Mouse (Mus musculus) MEL (cell line): Measurements from ENCODE around the gene Bri3bp. TPM values are rescaled to one million over a fixed set of nuclear protein-coding genes. Genes with fewer than 3 reads are reported as not detected.

ENCODE experiments used
- DNase-seq: peaks from one replicate; pipeline ENCODE4 v3.0.0; 2011; ENCODE audit warnings: low read depth, low spot score
- H3K27ac ChIP-seq: 2 replicates; pipeline ENCODE4 v1.5.1; 2012; ENCODE audit warnings: low read depth, mild to moderate bottlenecking, control low read depth, low read length, moderate library complexity; ENCODE audit not compliant: control insufficient read depth
- H3K27me3 ChIP-seq, 2 experiments: fragments of 150-350 bp in 1 of 2; sonication (generic) in 1 of 2; 2 replicates each; pipeline ENCODE4 v1.6.1; 2012; ENCODE audit warnings: low read length in 2 of 2, mild to moderate bottlenecking in 2 of 2, improper control_type of control experiment in 1 of 2, moderate library complexity in 1 of 2; ENCODE audit not compliant: insufficient read depth in 2 of 2, control insufficient read depth in 1 of 2
- H3K36me3 ChIP-seq, 2 experiments: 2 replicates each; pipeline ENCODE4 v1.6.1; 2012 to 2014; ENCODE audit warnings: low read length in 2 of 2, improper control_type of control experiment in 1 of 2, inconsistent platforms in 1 of 2, mild to moderate bottlenecking in 1 of 2; ENCODE audit not compliant: insufficient read depth in 2 of 2, control insufficient read depth in 1 of 2
- H3K4me1 ChIP-seq, 2 experiments: fragments of 150-350 bp in 1 of 2; sonication (generic) in 1 of 2; 2 replicates each; pipeline ENCODE4 v1.6.1; 2012; ENCODE audit warnings: low read length in 2 of 2, improper control_type of control experiment in 1 of 2, mild to moderate bottlenecking in 1 of 2; ENCODE audit not compliant: insufficient read depth in 2 of 2, control insufficient read depth in 1 of 2
- H3K4me3 ChIP-seq, 2 experiments: fragments of 150-350 bp in 1 of 2; sonication (generic) in 1 of 2; 2 replicates each; pipeline ENCODE4 v1.5.1; 2012; ENCODE audit warnings: low read depth in 2 of 2, low read length in 2 of 2, mild to moderate bottlenecking in 2 of 2, moderate library complexity in 2 of 2, control low read depth in 1 of 2, improper control_type of control experiment in 1 of 2; ENCODE audit not compliant: control insufficient read depth in 1 of 2, insufficient read depth in 1 of 2
- H3K79me2 ChIP-seq: 2 replicates; pipeline ENCODE4 v1.6.1; 2012; ENCODE audit warnings: mild to moderate bottlenecking, low read length, moderate library complexity; ENCODE audit not compliant: control insufficient read depth, poor library complexity, insufficient read depth
- H3K9ac ChIP-seq: 2 replicates; pipeline ENCODE4 v1.6.1; 2012; ENCODE audit warnings: low read depth, mild to moderate bottlenecking, control low read depth, low read length, moderate library complexity; ENCODE audit not compliant: control insufficient read depth, poor library complexity, severe bottlenecking
- H3K9me3 ChIP-seq: fragments of 150-350 bp; sonication (generic); replicated peaks from 2 replicates; pipeline ENCODE4 v1.6.1; 2012; ENCODE audit warnings: mild to moderate bottlenecking, low read length, improper control_type of control experiment, moderate library complexity; ENCODE audit not compliant: insufficient read depth
- CHD1 ChIP-seq: IDR thresholded peaks from 2 replicates; pipeline ENCODE4 v1.6.1; 2012; ENCODE audit warnings: low read depth, mild to moderate bottlenecking, inconsistent platforms, low read length, improper control_type of control experiment
- CHD2 ChIP-seq: IDR thresholded peaks from 2 replicates; pipeline ENCODE4 v1.6.1; 2011; ENCODE audit warnings: low read length, improper control_type of control experiment
- CTCF ChIP-seq, 3 experiments: IDR thresholded peaks in 2 of 3; conservative IDR thresholded peaks in 1 of 3; 2 replicates each; pipeline ENCODE4 v1.5.1; 2011 to 2012; ENCODE audit warnings: low read length in 3 of 3, low read depth in 2 of 3, mild to moderate bottlenecking in 2 of 3, improper control_type of control experiment in 1 of 3, inconsistent platforms in 1 of 3, mixed read lengths in 1 of 3, moderate library complexity in 1 of 3; ENCODE audit not compliant: control insufficient read depth in 1 of 3, insufficient read depth in 1 of 3, poor library complexity in 1 of 3, severe bottlenecking in 1 of 3
- E2F4 ChIP-seq: IDR thresholded peaks from 2 replicates; pipeline ENCODE4 v1.6.1; 2011; ENCODE audit warnings: low read depth, low read length, improper control_type of control experiment, borderline replicate concordance
- ELF1 ChIP-seq: IDR thresholded peaks from 2 replicates; pipeline ENCODE4 v1.6.1; 2014; ENCODE audit warnings: low read depth, mild to moderate bottlenecking, inconsistent platforms, low read length, improper control_type of control experiment, moderate library complexity
- EP300 ChIP-seq, 2 experiments: IDR thresholded peaks; 2 replicates each; pipeline ENCODE4 v1.6.1; 2011; ENCODE audit warnings: improper control_type of control experiment in 2 of 2, low read length in 2 of 2, low read depth in 1 of 2, mild to moderate bottlenecking in 1 of 2
- ETS1 ChIP-seq: IDR thresholded peaks from 2 replicates; pipeline ENCODE4 v1.6.1; 2012; ENCODE audit warnings: low read depth, mild to moderate bottlenecking, inconsistent platforms, low read length, improper control_type of control experiment, moderate library complexity
- GABPA ChIP-seq: IDR thresholded peaks from 2 replicates; pipeline ENCODE4 v1.6.1; 2012; ENCODE audit warnings: low read depth, mild to moderate bottlenecking, inconsistent platforms, low read length, improper control_type of control experiment, moderate library complexity
- GATA1 ChIP-seq: IDR thresholded peaks from 2 replicates; pipeline ENCODE4 v1.6.1; 2011; ENCODE audit warnings: low read depth, low read length, improper control_type of control experiment
- JUND ChIP-seq: IDR thresholded peaks from 2 replicates; pipeline ENCODE4 v1.6.1; 2011; ENCODE audit warnings: low read depth, mild to moderate bottlenecking, improper control_type of control experiment, low read length
- KAT2A ChIP-seq: conservative IDR thresholded peaks from 2 replicates; pipeline ENCODE4 v1.6.1; 2012; ENCODE audit warnings: low read depth, low read length, improper control_type of control experiment, inconsistent platforms
- MAFK ChIP-seq: IDR thresholded peaks from 2 replicates; pipeline ENCODE4 v1.6.1; 2011; ENCODE audit warnings: low read depth, mild to moderate bottlenecking, low read length, improper control_type of control experiment, borderline replicate concordance
- MAX ChIP-seq: IDR thresholded peaks from 2 replicates; pipeline ENCODE4 v1.6.1; 2011; ENCODE audit warnings: low read length, improper control_type of control experiment
- MAZ ChIP-seq: IDR thresholded peaks from 2 replicates; pipeline ENCODE4 v1.6.1; 2012; ENCODE audit warnings: low read depth, mild to moderate bottlenecking, inconsistent platforms, low read length, improper control_type of control experiment
- MEF2A ChIP-seq: IDR thresholded peaks from 2 replicates; pipeline ENCODE4 v1.6.1; 2014; ENCODE audit warnings: low read depth, mild to moderate bottlenecking, inconsistent platforms, low read length, improper control_type of control experiment; ENCODE audit not compliant: poor library complexity, insufficient replicate concordance, severe bottlenecking; ENCODE audit errors: extremely low read depth
- MYB ChIP-seq: IDR thresholded peaks from 2 replicates; pipeline ENCODE4 v1.6.1; 2011; ENCODE audit warnings: mild to moderate bottlenecking, low read depth, low read length, improper control_type of control experiment
- MYC ChIP-seq: IDR thresholded peaks from 2 replicates; pipeline ENCODE4 v1.6.1; 2011; ENCODE audit warnings: low read depth, mild to moderate bottlenecking, low read length, improper control_type of control experiment, moderate library complexity
- NELFE ChIP-seq: IDR thresholded peaks from 2 replicates; pipeline ENCODE4 v1.6.1; 2011; ENCODE audit warnings: low read depth, low read length, improper control_type of control experiment
- NRF1 ChIP-seq: IDR thresholded peaks from 2 replicates; pipeline ENCODE4 v1.6.1; 2014; ENCODE audit warnings: low read depth, mild to moderate bottlenecking, inconsistent platforms, low read length, improper control_type of control experiment, moderate library complexity; ENCODE audit not compliant: poor library complexity, insufficient read depth, severe bottlenecking
- POLR2A ChIP-seq, 2 experiments: IDR thresholded peaks; 2 replicates each; pipeline ENCODE4 v1.6.1; 2011 to 2012; ENCODE audit warnings: low read length in 2 of 2, mild to moderate bottlenecking in 2 of 2, control low read depth in 1 of 2, improper control_type of control experiment in 1 of 2, low read depth in 1 of 2, moderate library complexity in 1 of 2; ENCODE audit not compliant: control insufficient read depth in 1 of 2, insufficient read depth in 1 of 2, poor library complexity in 1 of 2
- POLR2AphosphoS5 ChIP-seq: IDR thresholded peaks from 2 replicates; pipeline ENCODE4 v1.6.1; 2012; ENCODE audit warnings: low read depth, borderline replicate concordance, mild to moderate bottlenecking, inconsistent platforms, low read length, moderate library complexity, mixed read lengths
- RAD21 ChIP-seq: IDR thresholded peaks from 2 replicates; pipeline ENCODE4 v1.6.1; 2011; ENCODE audit warnings: mild to moderate bottlenecking, low read depth, low read length, improper control_type of control experiment
- RCOR1 ChIP-seq: IDR thresholded peaks from 2 replicates; pipeline ENCODE4 v1.6.1; 2012; ENCODE audit warnings: low read depth, mild to moderate bottlenecking, inconsistent platforms, low read length, improper control_type of control experiment
- SIN3A ChIP-seq: IDR thresholded peaks from 2 replicates; pipeline ENCODE4 v1.6.1; 2012; ENCODE audit warnings: low read length, improper control_type of control experiment, inconsistent platforms
- SMC3 ChIP-seq: IDR thresholded peaks from 2 replicates; pipeline ENCODE4 v1.6.1; 2011; ENCODE audit warnings: low read depth, low read length, improper control_type of control experiment
- TAL1 ChIP-seq: IDR thresholded peaks from 2 replicates; pipeline ENCODE4 v1.6.1; 2012; ENCODE audit warnings: mild to moderate bottlenecking, inconsistent platforms, low read length, moderate library complexity, mixed read lengths
- TBP ChIP-seq: IDR thresholded peaks from 2 replicates; pipeline ENCODE4 v1.8.0; 2011; ENCODE audit warnings: low read depth, low read length, improper control_type of control experiment
- TCF12 ChIP-seq: IDR thresholded peaks from 2 replicates; pipeline ENCODE4 v1.6.1; 2014; ENCODE audit warnings: low read depth, mild to moderate bottlenecking, inconsistent platforms, low read length, improper control_type of control experiment, moderate library complexity
- UBTF ChIP-seq: IDR thresholded peaks from 2 replicates; pipeline ENCODE4 v1.6.1; 2012; ENCODE audit warnings: low read depth, mild to moderate bottlenecking, inconsistent platforms, low read length, improper control_type of control experiment, moderate library complexity, borderline replicate concordance; ENCODE audit not compliant: insufficient read depth
- ZC3H11A ChIP-seq: IDR thresholded peaks from 2 replicates; pipeline ENCODE4 v1.6.1; 2012; ENCODE audit warnings: low read depth, mild to moderate bottlenecking, inconsistent platforms, low read length, improper control_type of control experiment
- ZKSCAN1 ChIP-seq: IDR thresholded peaks from 2 replicates; pipeline ENCODE4 v1.6.1; 2012; ENCODE audit warnings: low read depth, mild to moderate bottlenecking, inconsistent platforms, low read length, improper control_type of control experiment, moderate library complexity
- ZMIZ1 ChIP-seq: IDR thresholded peaks from 2 replicates; pipeline ENCODE4 v1.6.1; 2012; ENCODE audit warnings: low read depth, mild to moderate bottlenecking, inconsistent platforms, low read length, improper control_type of control experiment, moderate library complexity
- polyA plus RNA-seq, 2 experiments: library from polyadenylated mRNA; stranded (reverse) in 1 of 2; unstranded in 1 of 2; fragments of >175 nt in 1 of 2; fragments of >200 nt in 1 of 2; gene quantifications; 2 replicates each; pipeline versions ENCODE4 v1.2.1 to v1.2.4; 2012; ENCODE audit warnings: low replicate concordance in 2 of 2, low read depth in 1 of 2; ENCODE audit not compliant: insufficient read length in 2 of 2, insufficient read depth in 1 of 2, missing spikeins in 1 of 2
- total RNA-seq: library from RNA; depleted of rRNA; stranded (reverse); fragments of 300-350 nt; gene quantifications from 2 replicates; pipeline ENCODE4 v1.2.3, GENCODE M21; 2012

Gene Bri3bp
- total and polyA plus RNA-seq, 3 experiments = 73.7 to 264 (median 87.6) TPM

DNA sequence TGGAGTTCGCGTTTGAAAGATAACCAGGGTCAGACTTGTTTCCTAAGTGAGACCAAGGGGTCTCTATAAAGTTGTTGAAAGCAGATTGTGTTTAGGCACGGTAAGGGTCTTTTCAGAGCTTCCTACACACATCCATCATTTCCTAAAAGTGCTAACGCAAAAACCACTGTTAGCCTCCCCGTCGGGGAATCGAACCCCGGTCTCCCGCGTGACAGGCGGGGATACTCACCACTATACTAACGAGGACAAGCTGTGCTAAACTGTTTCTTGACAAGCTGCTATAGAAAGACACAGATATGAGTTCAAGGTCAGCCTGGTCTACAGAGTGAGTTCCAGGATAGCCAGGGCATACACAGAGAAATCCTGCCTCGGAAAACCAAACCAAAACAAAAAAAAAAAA, 32.5 kb upstream of the Bri3bp start:
- TF ChIP-seq EP300 (IDR thresholded peaks at IDR 0.05; ENCODE audit: low read depth in 1 of 2, low read length in 2 of 2) = no peak
- TF ChIP-seq RCOR1 = no peak
- TF ChIP-seq SMC3 = no peak
- TF ChIP-seq MAZ = no peak
- TF ChIP-seq POLR2A (IDR thresholded peaks at IDR 0.05; ENCODE audit: control insufficient read depth in 1 of 2, insufficient read depth in 1 of 2, low read depth in 1 of 2, low read length in 2 of 2, poor library complexity in 1 of 2) = no peak
- peak; percentile 97 for TF ChIP-seq MAFK
- TF ChIP-seq GATA1 = peak; percentile 78
- TF ChIP-seq ZC3H11A = no peak
- no peak for TF ChIP-seq ZKSCAN1
- no peak for TF ChIP-seq JUND
- TF ChIP-seq TAL1 = peak; percentile 26; the same call in 1 of the 2 replicates
- no peak for TF ChIP-seq ZMIZ1
- TF ChIP-seq UBTF = no peak
- TF ChIP-seq POLR2AphosphoS5 = no peak
- TF ChIP-seq MAX = no peak
- 0 out of 2 replicates have a peak, but pooled peaks have one; percentile 30 for TF ChIP-seq SIN3A
- no peak for TF ChIP-seq CHD1
- TF ChIP-seq RAD21 = no peak
- no peak for TF ChIP-seq TCF12
- TF ChIP-seq KAT2A = peak; percentile 51; the same call in 1 of the 2 replicates
- TF ChIP-seq GABPA = no peak
- TF ChIP-seq MEF2A = no peak
- TF ChIP-seq MYC = peak; percentile 40; the same call in 1 of the 2 replicates
- TF ChIP-seq CTCF (IDR thresholded peaks at IDR 0.05 in 2 of 3, conservative IDR thresholded peaks at IDR 0.05 in 1 of 3; ENCODE audit: control insufficient read depth in 1 of 3, insufficient read depth in 1 of 3, low read depth in 2 of 3, low read length in 3 of 3, poor library complexity in 1 of 3, severe bottlenecking in 1 of 3) = no peak
- no peak for TF ChIP-seq NRF1
- TF ChIP-seq MYB = no peak
- TF ChIP-seq CHD2 = no peak
- TF ChIP-seq ELF1 = peak; percentile 62
- peak; percentile 34; the same call in 1 of the 2 replicates for TF ChIP-seq ETS1
- TF ChIP-seq TBP = peak; percentile 98
- 0 out of 2 replicates have a peak, but pooled peaks have one; percentile 66 for TF ChIP-seq E2F4
- no peak for TF ChIP-seq NELFE
- Histone ChIP-seq H3K4me1 (peaks cover 0 to 6% of the 10 kb centered on the region in 2 experiments; a peak in 1 of 4 replicates), H3K9me3 (no peaks in the 10 kb centered on the region), H3K79me2 (no peaks in the 10 kb centered on the region; the same call in 1 of the 2 replicates), H3K27me3 (no peaks in the 10 kb centered on the region), H3K27ac (peak overlapping the region; percentile 84), H3K9ac (peak overlapping the region; percentile 80), H3K4me3 (peak overlapping the region; percentile 72 to 87), H3K36me3 (peaks cover 0 to 5% of the 10 kb centered on the region in 2 experiments; a peak in 1 of 4 replicates)
- peak; percentile 94 for DNase-seq
